31 mouse cellular contexts compared by ENCODE assay signal in the genomic region with DNA sequence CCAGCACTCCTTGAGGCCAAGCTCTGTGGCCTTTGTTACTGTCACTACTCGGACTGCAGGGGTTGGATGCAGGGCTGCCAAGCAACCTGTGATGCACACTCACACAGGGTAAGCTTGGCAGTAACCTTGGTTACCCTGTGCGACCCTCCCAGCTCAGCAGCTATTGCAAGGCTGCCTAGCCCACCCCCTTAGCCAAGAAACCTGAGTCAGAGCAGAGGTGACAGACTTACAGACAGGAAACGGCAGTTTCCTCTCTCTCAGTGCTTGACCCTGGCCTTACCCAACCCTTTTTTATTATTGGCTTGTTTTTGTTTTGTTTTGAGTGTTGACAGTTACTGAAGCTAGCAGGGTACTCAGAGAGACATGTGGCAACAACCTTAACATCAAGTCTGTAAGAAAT. TPM values are rescaled to one million over a fixed set of nuclear protein-coding genes. Genes with fewer than 3 reads are reported as not detected.
DNase-seq lines count a peak whose midpoint lies in the region; ATAC-seq and TF ChIP-seq lines count a peak whose summit lies in the region.
"Had no signal": no experiment of that assay in that cellular context is flagged by ENCODE, and none has a peak within 500 bp of the region (broad histone marks: within the 10 kb centered on the region; RNA-seq: fewer than 3 reads in every experiment).

No protein-coding gene starts in this region.

- 0 out of 2 replicates have a peak, but pooled peaks have one; percentile 35 for ATAC-seq in embryonic facial prominence, embryonic 11.5 days (replicated peaks; ENCODE audit: insufficient number of reproducible peaks, low FRiP score, low TSS enrichment, low read depth)
- ATAC-seq in liver, embryonic 12.5 days: 0 out of 2 replicates have a peak, but pooled peaks have one; percentile 5
- no peak for ATAC-seq in liver, postnatal 0 days
- peak; percentile 44 to 59 for ATAC-seq in hematopoietic stem cell, adult 5-6 weeks (replicated peaks in 1 of 2; ENCODE audit: insufficient read depth in 1 of 2, low FRiP score in 2 of 2, low TSS enrichment in 1 of 2, low read depth in 1 of 2, poor library complexity in 2 of 2, severe bottlenecking in 2 of 2)
- ATAC-seq: forebrain, embryonic 13.5 days; midbrain, embryonic 16.5 days had no signal

- DNase-seq in embryonic facial prominence, embryonic 11.5 days (ENCODE audit: low spot score): no peak
- no peak for DNase-seq in embryonic facial prominence, embryonic 10.5 days (ENCODE audit: low spot score)
- no peak for DNase-seq in liver, postnatal 0 days
- DNase-seq in gastrocnemius, postnatal 25 days: no peak
- DNase-seq in thymus, postnatal 0 days (ENCODE audit: low spot score): no peak
- DNase-seq in cerebellum, postnatal 25 days: no peak
- DNase-seq: adrenal gland, postnatal 10 days; cerebellum, adult 8-10 months; gastrocnemius, postnatal 10 days; heart, adult 11 months; heart, postnatal 4 days; kidney, adult 18-20 months; kidney, postnatal 25 days; layer of hippocampus, postnatal 36 days; liver, embryonic 13.5 days; lung, adult 2 months; lung, postnatal 10 days; right cerebral cortex, adult 18-20 months; right cerebral cortex, postnatal 4 days; thymus, adult 18-20 months; thymus, postnatal 36 days had no signal

- no peaks in the 10 kb centered on the region for H3K9me3 ChIP-seq in embryonic facial prominence, embryonic 11.5 days (replicated peaks; ENCODE audit: control insufficient read depth, low read length)
- H3K9me3 ChIP-seq in embryonic facial prominence, embryonic 10.5 days: no peaks in the 10 kb centered on the region; the same call in 1 of the 2 replicates
- H3K9me3 ChIP-seq in liver, embryonic 12.5 days (replicated peaks): peaks cover 16% of the 10 kb centered on the region
- no peaks in the 10 kb centered on the region for H3K9me3 ChIP-seq in liver, postnatal 0 days (ENCODE audit: low read length)
- H3K9me3 ChIP-seq: forebrain, embryonic 13.5 days; heart, embryonic 10.5 days; hindbrain, embryonic 15.5 days; kidney, embryonic 15.5 days; neural tube, embryonic 12.5 days had no signal

- H3K4me1 ChIP-seq in embryonic facial prominence, embryonic 11.5 days (ENCODE audit: control insufficient read depth, insufficient read depth, low read length): no peaks in the 10 kb centered on the region
- H3K4me1 ChIP-seq in embryonic facial prominence, embryonic 10.5 days: peaks cover 29% of the 10 kb centered on the region
- peaks cover 40% of the 10 kb centered on the region for H3K4me1 ChIP-seq in liver, embryonic 12.5 days
- H3K4me1 ChIP-seq in liver, postnatal 0 days (ENCODE audit: insufficient read depth): peaks cover 22% of the 10 kb centered on the region

- H3K27me3 ChIP-seq in embryonic facial prominence, embryonic 11.5 days (ENCODE audit: control insufficient read depth, insufficient read depth, low read length): no peaks in the 10 kb centered on the region
- H3K27me3 ChIP-seq in embryonic facial prominence, embryonic 10.5 days (replicated peaks; ENCODE audit: low read depth, poor library complexity, severe bottlenecking): no peaks in the 10 kb centered on the region
- H3K27me3 ChIP-seq in liver, embryonic 12.5 days (replicated peaks): no peaks in the 10 kb centered on the region
- no peaks in the 10 kb centered on the region for H3K27me3 ChIP-seq in liver, postnatal 0 days (ENCODE audit: insufficient read depth, low read length)
- H3K27me3 ChIP-seq: forebrain, embryonic 13.5 days; hindbrain, embryonic 15.5 days; kidney, embryonic 15.5 days; liver, embryonic 13.5 days; neural tube, embryonic 12.5 days had no signal

- WGBS in embryonic facial prominence, embryonic 11.5 days: 44% methylated on average over 3 of the region's 3 CpGs
- 60% methylated on average over 3 of the region's 3 CpGs for WGBS in embryonic facial prominence, embryonic 10.5 days
- WGBS in liver, embryonic 12.5 days (ENCODE audit: insufficient replicate concordance): 33% methylated on average over 3 of the region's 3 CpGs
- WGBS in liver, postnatal 0 days (ENCODE audit: insufficient replicate concordance): 49% methylated on average over 3 of the region's 3 CpGs

- no peaks in the 10 kb centered on the region; the same call in 1 of the 2 replicates for H3K36me3 ChIP-seq in embryonic facial prominence, embryonic 11.5 days (replicated peaks; ENCODE audit: control insufficient read depth, insufficient read depth, low read depth, low read length)
- H3K36me3 ChIP-seq in embryonic facial prominence, embryonic 10.5 days (replicated peaks): peaks cover 67% of the 10 kb centered on the region
- H3K36me3 ChIP-seq in liver, embryonic 12.5 days: peaks cover 95% of the 10 kb centered on the region
- peaks cover 7% of the 10 kb centered on the region for H3K36me3 ChIP-seq in liver, postnatal 0 days (replicated peaks; ENCODE audit: insufficient read depth, low read length)

- H3K9ac ChIP-seq in embryonic facial prominence, embryonic 11.5 days (replicated peaks; ENCODE audit: low read length): no peak overlapping the region
- no peak overlapping the region for H3K9ac ChIP-seq in liver, embryonic 12.5 days
- H3K9ac ChIP-seq in liver, postnatal 0 days (replicated peaks): no peak overlapping the region
- H3K9ac ChIP-seq: forebrain, embryonic 13.5 days; hindbrain, embryonic 15.5 days; kidney, embryonic 15.5 days; liver, embryonic 13.5 days; neural tube, embryonic 12.5 days had no signal

- H3K4me2 ChIP-seq in embryonic facial prominence, embryonic 11.5 days (ENCODE audit: low read depth, low read length): no peak overlapping the region
- 0 out of 2 replicates have a peak overlapping the region, but pooled peaks have one; percentile 1 for H3K4me2 ChIP-seq in liver, embryonic 12.5 days
- no peak overlapping the region for H3K4me2 ChIP-seq in liver, postnatal 0 days (ENCODE audit: low read depth, low read length)
- H3K4me2 ChIP-seq: forebrain, embryonic 13.5 days; hindbrain, embryonic 15.5 days; kidney, embryonic 15.5 days; liver, embryonic 13.5 days; midbrain, embryonic 11.5 days; neural tube, embryonic 12.5 days had no signal

- no peak for TF ChIP-seq CTCF in liver, postnatal 0 days (IDR thresholded peaks at IDR 0.05; ENCODE audit: low read depth)

- no peak overlapping the region for H3K4me3 ChIP-seq in embryonic facial prominence, embryonic 11.5 days (ENCODE audit: low read depth, low read length)
- no peak overlapping the region for H3K4me3 ChIP-seq in embryonic facial prominence, embryonic 10.5 days
- H3K4me3 ChIP-seq in liver, embryonic 12.5 days: no peak overlapping the region
- H3K4me3 ChIP-seq in liver, postnatal 0 days (ENCODE audit: low read depth, low read length): no peak overlapping the region
- H3K4me3 ChIP-seq: forebrain, embryonic 13.5 days; heart, embryonic 10.5 days; hindbrain, embryonic 15.5 days; kidney, embryonic 15.5 days; liver, embryonic 13.5 days; neural tube, embryonic 12.5 days had no signal

- H3K27ac ChIP-seq in embryonic facial prominence, embryonic 11.5 days (replicated peaks; ENCODE audit: low read depth, low read length): no peak overlapping the region
- H3K27ac ChIP-seq in embryonic facial prominence, embryonic 10.5 days (replicated peaks): no peak overlapping the region
- H3K27ac ChIP-seq in liver, embryonic 12.5 days: 0 out of 2 replicates have a peak overlapping the region, but pooled peaks have one; percentile 49
- no peak overlapping the region for H3K27ac ChIP-seq in liver, postnatal 0 days (ENCODE audit: low read depth)
- H3K27ac ChIP-seq: forebrain, embryonic 13.5 days; hindbrain, embryonic 15.5 days; kidney, embryonic 15.5 days; liver, embryonic 13.5 days; neural tube, embryonic 12.5 days; stomach, postnatal 0 days had no signal

- TF ChIP-seq EP300 in liver, postnatal 0 days (IDR thresholded peaks at IDR 0.05; ENCODE audit: low read depth): no peak

RNA-seq across cellular contexts. Expression of a gene that starts 16.9 kb away (rescaled TPM):
- 21.4 and 25.3 TPM in 2 replicates for polyA plus RNA-seq in embryonic facial prominence, embryonic 11.5 days (2014; fragmentation: Nextera tagmentation; extraction: Ambion mirVana)
- polyA plus RNA-seq in embryonic facial prominence, embryonic 10.5 days (2016; fragmentation: Nextera tagmentation; extraction: Ambion mirVana): 19.9 and 20.2 TPM in 2 replicates
- 18.3 and 18.9 TPM in 2 replicates for polyA plus RNA-seq in liver, embryonic 12.5 days (2016; fragmentation: Nextera tagmentation; extraction: Ambion mirVana)
- polyA plus RNA-seq in liver, postnatal 0 days (2015; fragmentation: Nextera tagmentation; extraction: Ambion mirVana): 4.3 and 4.8 TPM in 2 replicates
- 13.1 and 13.6 TPM in 2 replicates for total RNA-seq in hematopoietic stem cell, adult 5-6 weeks (2017)
- 1 to 10 TPM; 4.3 to 4.5 TPM for total RNA-seq in gastrocnemius, postnatal 25 days (2021)
- polyA plus RNA-seq in thymus, postnatal 0 days (2015; fragmentation: Nextera tagmentation; extraction: Ambion mirVana): 6.7 and 6.8 TPM in 2 replicates
